Mouse (Mus musculus) liver (tissue): ENCODE measurements around the gene Prrc2c.
"Not testable (repeated sequence)": the region's sequence is repeated elsewhere in the genome, so short reads cannot be mapped to it uniquely, and the experiment has no call there.

ENCODE experiments used
- DNase-seq: peaks from one replicate; pipeline ENCODE4 v3.0.0-alpha.2; 2020; ENCODE audit warnings: mixed read lengths

The Prrc2c gene

GRCm38 (mm10) chr1:162665486-162666174 is 74.7 kb downstream of the Prrc2c start:
- peak; percentile 12 for DNase-seq

DNA sequence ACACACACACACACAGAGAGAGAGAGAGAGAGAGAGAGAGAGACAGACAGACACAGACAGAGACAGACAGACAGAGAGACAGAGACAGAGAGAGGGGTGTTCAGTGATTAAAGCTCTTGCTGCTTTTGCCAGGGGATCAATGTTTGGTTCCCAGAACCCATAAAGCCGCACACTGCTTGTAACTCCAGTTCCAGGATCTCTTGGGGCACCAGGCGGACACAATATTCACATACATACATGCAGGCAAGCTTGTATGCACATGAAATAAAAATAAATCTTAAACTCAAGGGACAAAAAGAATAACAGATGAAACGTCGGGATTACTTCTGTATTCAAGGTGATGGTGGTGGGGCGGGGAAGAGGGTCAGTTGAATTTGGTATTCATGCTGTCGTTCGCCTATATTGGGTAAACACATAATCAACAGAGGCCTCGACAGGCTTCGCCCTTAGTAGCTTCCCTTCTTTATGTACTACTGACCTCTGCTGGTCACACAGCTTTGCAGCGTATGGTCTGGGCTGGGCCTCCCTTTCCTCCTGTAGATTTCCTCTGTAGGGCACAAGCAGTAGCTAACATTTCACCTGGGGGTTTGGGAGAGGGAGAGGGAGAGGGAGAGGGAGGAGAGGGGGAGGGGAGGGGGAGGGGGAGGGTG is 75.4 kb downstream of the Prrc2c start:
- peak; percentile 73 for DNase-seq

DNA sequence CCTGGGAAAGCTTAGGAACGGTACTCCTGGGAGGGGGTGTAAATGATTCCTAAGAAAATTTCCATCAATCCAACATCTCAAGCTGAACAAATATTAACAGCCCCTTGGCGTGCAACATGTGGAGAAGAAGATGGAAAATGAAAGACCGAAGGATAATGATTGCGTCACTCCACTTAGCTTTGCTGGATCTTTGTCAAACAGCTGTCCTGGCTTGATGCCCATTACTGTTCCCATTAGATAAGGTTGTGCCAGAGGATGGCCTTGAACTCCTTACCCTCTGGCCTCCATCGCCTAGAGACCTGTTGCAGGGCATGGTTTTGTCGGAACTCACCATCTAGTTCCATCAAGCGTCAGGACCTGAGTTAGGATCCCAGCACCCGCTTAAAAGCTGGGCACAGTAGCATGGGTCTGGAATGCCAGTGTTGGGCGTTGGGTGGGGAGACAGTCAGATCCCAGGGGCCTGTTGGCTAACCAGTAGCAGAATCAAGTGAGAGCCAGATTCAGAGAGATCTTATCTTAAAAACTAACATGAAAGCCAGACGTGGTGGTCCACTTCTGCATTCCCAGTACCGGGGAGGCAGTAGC is 80.0 kb downstream of the Prrc2c start:
- DNase-seq, result no peak

DNA sequence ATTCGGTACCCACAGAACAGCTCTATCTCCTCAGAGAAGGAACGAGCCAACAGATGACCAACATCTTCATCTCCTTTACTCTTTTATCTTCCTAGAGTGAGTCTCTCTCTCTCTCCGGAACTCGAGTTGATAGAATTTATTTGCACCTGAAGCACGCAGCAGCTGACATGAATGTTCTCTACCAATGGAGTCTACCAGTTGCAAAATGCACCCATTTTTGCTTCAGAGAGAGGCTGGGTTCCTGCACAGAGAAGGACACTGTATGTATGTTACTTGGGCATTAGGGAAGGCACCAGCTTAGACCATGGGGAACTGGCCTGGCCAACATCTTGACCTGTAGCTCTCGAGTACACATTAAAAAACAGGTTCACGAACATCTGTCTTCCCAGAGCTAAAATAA is 82.2 kb downstream of the Prrc2c start, which contains the start of gene Myocos:
Myocos (minus strand) TSS at position 101 of the 400 bp plus-strand sequence.
- no peak for DNase-seq

- DNase-seq, result no peak
Measured at GRCm38 (mm10) chr1:162648416-162648815, 91.9 kb downstream of the Prrc2c start.

DNA sequence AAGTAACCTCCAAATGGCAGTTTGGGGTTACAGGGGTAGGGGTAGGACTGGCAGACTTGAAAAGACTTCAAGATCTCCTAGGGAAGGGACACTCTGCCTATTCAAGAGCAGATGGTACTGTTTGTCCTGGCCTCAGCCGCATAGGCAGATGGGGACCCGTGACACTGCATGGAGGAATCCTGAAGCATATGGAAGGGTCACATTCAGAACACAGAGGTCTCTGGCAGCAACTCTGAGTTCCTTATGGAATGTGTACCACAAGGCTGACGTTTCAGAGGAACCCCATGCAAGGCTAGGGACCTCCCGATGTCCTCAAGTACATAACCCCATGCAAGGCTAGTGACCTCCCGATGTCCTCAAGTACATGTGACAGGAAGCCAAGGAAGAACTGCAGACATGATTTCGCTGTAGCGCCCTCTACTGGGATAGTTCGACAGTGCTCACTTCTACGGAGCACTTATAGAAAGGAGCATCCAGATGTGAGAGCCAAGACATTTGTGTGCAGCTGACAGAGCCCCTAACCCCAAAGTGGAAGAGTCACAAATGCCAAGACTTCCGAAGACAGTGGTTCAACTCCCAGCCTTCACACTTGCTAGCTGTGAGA is 94.2 kb downstream of the Prrc2c start:
- peak; percentile 20 for DNase-seq

- no peak for DNase-seq
Measured at GRCm38 (mm10) chr1:162643752-162644151, 96.6 kb downstream of the Prrc2c start.

DNA sequence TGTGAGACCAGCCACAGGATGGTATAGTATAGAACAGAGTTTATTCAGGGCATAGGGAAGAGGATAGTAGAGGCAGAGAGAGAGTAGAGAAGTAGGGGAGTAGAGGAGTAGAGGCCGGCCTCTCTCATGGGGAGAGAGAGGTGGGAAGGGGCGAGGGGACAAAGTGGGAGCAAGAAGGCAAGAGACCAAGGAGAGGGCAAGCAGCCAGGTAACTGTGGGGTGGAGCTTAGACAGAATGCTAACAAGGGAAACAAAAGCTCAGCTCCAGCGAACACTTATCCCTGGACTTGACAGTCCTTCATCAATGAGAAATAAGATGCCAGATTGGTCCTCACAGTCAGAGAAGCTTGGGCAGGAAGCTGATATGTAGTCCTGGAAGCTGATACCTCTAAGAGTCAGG is 97.8 kb downstream of the Prrc2c start:
- DNase-seq, result no peak

- no peak for DNase-seq
Measured at GRCm38 (mm10) chr1:162639861-162640260, 100.5 kb downstream of the Prrc2c start.

GRCm38 (mm10) chr1:162639051-162639750 is 101.2 kb downstream of the Prrc2c start, which contains the start of gene Myoc:
Gene Myoc, plus strand, starts transcription at chr1:162639155.
- DNase-seq, result no peak

GRCm38 (mm10) chr1:162638535-162638934 is 101.8 kb downstream of the Prrc2c start:
- DNase-seq, result no peak

- no peak for DNase-seq
Measured at GRCm38 (mm10) chr1:162636516-162636915, 103.8 kb downstream of the Prrc2c start.

GRCm38 (mm10) chr1:162635291-162635931 is 104.9 kb downstream of the Prrc2c start:
- DNase-seq, result not testable (repeated sequence)

DNA sequence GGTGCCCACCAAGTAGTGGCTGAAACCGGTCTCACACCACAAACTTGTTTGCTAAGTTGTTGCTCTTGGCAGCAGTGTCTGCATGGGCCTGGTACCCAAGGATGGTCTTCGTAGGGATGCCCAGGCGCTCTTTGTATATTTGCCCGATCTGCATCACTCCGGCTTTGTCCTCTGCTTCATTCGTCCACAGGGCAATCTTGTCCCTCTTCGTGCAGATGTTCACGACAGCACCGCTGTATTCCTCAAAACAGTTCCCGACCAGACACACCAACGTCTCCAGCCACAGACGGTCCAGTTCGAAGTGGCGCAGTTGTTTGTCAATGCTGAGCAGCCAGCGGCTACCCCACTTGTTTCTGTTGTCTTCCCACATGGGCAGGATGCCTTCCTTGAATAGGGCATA is 112.0 kb downstream of the Prrc2c start:
- not testable (repeated sequence) for DNase-seq

DNA sequence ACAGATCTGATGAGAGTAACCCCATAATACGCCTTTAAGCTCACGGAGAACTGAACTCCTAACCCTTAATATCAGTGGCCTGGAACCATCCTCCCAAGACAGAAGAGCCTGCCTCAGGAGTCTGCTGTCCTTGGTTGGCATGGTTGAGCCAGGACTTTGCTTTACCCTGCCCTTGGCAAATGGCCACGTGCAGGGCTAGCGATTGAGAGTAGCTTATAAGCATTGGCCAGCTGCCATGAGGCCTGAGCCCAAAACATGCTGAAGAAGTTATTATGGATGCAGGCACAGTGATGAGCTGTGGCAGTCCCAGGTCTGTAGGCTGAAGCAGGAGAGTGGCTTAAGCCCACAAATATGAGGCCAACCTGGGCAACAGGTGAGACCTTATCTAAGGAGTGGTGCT is 112.5 kb downstream of the Prrc2c start:
- not testable (repeated sequence) for DNase-seq

GRCm38 (mm10) chr1:162625229-162625628 is 115.1 kb downstream of the Prrc2c start:
- no peak for DNase-seq

DNA sequence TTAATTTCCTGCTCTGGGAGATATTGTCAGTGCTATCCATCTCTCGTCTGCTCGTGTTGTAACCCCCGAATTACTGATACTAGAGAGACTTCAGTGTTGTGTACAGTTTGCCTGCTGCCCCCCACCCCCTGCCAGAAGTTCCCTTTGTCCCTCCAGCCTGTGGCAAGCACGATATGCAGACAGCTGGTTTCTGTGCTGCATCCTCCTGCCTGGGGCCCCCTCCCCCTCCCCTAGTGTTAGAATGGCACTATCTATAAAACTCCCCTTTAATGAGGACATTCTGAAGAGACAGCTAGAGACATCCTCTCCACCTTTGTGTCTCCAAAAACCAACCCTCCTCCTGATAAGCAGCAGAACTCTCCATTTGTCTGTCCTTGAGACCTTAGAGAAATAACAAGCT is 116.5 kb downstream of the Prrc2c start:
- DNase-seq, result no peak
